Mouse (Mus musculus): ENCODE data around the gene Rab40b. TPM values are rescaled to one million over a fixed set of nuclear protein-coding genes. Genes with fewer than 3 reads are reported as not detected.

Rab40b gene
- polyA plus RNA-seq, 1 experiment from 2014 or later: 7.3 TPM

DNA sequence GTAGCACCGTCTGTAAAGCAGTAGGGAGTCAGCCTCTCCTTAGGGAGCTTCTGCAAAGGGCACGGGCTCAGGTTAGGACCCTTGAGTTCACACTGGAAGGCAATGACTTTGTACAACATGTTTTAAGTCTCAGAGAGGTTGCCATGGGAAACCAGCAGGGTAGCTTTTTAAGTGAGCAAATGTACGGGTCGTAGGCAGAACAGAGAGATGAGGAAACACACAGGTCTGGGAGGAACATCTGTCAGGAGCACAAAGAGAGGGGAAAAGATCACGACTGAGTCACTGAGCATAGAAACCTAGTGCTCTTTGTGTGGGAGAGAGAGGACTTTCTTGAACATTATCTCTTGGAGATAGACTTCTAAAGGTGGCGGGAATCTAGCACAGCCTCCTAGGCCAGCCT, 7.8 kb downstream of the Rab40b start:
- Histone ChIP-seq H3K4me2 (replicated peaks; ENCODE audit: low read depth, low read length) (no peak overlapping the region), H3K9ac (replicated peaks; ENCODE audit: low read depth, low read length) (no peak overlapping the region), H3K4me1 (ENCODE audit: control insufficient read depth, insufficient read depth, low read length) (no peaks in the 10 kb centered on the region), H3K36me3 (ENCODE audit: control insufficient read depth, insufficient read depth, low read length) (no peaks in the 10 kb centered on the region), H3K4me3 (ENCODE audit: low read depth, low read length) (no peak overlapping the region), H3K27me3 (ENCODE audit: control insufficient read depth, insufficient read depth, low read length) (no peaks in the 10 kb centered on the region), H3K9me3 (ENCODE audit: control insufficient read depth, low read depth, low read length) (no peaks in the 10 kb centered on the region), H3K27ac (ENCODE audit: low read length) (no peak overlapping the region)
- 58% methylated on average over 6 of the region's 6 CpGs for WGBS
- ATAC-seq (ENCODE audit: insufficient number of reproducible peaks, insufficient read depth, low FRiP score, low read depth): no peak

DNA sequence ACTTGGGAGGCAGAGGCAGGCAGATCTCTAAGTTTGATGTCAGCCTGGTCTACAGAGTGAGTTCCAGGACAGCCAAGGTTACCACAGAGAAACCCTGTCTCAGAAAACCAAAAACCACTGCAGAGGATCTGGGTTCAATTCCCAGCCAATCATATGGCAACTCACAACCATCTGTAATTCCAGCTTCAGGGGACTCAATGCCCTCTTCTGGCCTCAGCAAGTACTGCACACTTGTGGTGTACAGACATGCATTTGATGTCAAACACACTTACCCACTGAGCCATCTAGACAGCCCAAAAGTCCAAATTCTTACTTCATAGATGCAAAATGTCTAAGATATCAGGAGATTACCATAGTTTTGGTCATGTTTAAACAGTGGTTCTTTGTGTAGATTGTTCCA, 9.4 kb downstream of the Rab40b start:
- H3K4me3 ChIP-seq (ENCODE audit: low read depth, low read length): no peak overlapping the region
- H3K9ac ChIP-seq (replicated peaks; ENCODE audit: low read depth, low read length): no peak overlapping the region

DNA sequence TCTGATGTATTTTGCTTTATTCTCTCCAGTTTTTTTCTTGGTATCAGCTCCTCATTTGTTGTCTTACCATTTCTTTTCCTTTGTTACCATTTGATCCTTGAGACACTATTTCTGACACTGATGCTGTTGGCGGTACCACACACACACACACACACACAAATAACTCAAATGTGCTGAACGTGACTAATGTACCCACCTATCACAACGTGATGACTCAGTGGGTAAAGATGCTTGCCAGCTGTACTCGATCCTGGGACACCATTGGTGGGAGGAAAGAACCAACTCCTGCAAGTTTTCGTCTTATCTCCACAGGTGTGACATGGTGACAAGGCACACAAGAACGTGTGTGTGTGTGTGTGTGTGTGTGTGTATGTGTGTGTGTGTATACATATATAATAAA, 14.7 kb downstream of the Rab40b start:
- Histone ChIP-seq H3K27me3 (ENCODE audit: control insufficient read depth, insufficient read depth, low read length) (no peaks in the 10 kb centered on the region), H3K4me1 (ENCODE audit: control insufficient read depth, insufficient read depth, low read length) (no peaks in the 10 kb centered on the region), H3K9me3 (ENCODE audit: control insufficient read depth, low read depth, low read length) (no peaks in the 10 kb centered on the region), H3K4me3 (ENCODE audit: low read depth, low read length) (no peak overlapping the region), H3K4me2 (replicated peaks; ENCODE audit: low read depth, low read length) (no peak overlapping the region), H3K36me3 (ENCODE audit: control insufficient read depth, insufficient read depth, low read length) (no peaks in the 10 kb centered on the region), H3K27ac (ENCODE audit: low read length) (no peak overlapping the region), H3K9ac (replicated peaks; ENCODE audit: low read depth, low read length) (no peak overlapping the region)
- no peak for ATAC-seq (ENCODE audit: insufficient number of reproducible peaks, insufficient read depth, low FRiP score, low read depth)
- WGBS: 57% methylated on average over 6 of the region's 6 CpGs

More for the DNA sequence above, 9.4 kb downstream of the Rab40b start:
- Histone ChIP-seq H3K36me3 (ENCODE audit: control insufficient read depth, insufficient read depth, low read length) (no peaks in the 10 kb centered on the region), H3K4me2 (replicated peaks; ENCODE audit: low read depth, low read length) (no peak overlapping the region), H3K27ac (ENCODE audit: low read length) (no peak overlapping the region), H3K9me3 (ENCODE audit: control insufficient read depth, low read depth, low read length) (no peaks in the 10 kb centered on the region), H3K27me3 (ENCODE audit: control insufficient read depth, insufficient read depth, low read length) (no peaks in the 10 kb centered on the region), H3K4me1 (ENCODE audit: control insufficient read depth, insufficient read depth, low read length) (no peaks in the 10 kb centered on the region)
- ATAC-seq (ENCODE audit: insufficient number of reproducible peaks, insufficient read depth, low FRiP score, low read depth): no peak

DNA sequence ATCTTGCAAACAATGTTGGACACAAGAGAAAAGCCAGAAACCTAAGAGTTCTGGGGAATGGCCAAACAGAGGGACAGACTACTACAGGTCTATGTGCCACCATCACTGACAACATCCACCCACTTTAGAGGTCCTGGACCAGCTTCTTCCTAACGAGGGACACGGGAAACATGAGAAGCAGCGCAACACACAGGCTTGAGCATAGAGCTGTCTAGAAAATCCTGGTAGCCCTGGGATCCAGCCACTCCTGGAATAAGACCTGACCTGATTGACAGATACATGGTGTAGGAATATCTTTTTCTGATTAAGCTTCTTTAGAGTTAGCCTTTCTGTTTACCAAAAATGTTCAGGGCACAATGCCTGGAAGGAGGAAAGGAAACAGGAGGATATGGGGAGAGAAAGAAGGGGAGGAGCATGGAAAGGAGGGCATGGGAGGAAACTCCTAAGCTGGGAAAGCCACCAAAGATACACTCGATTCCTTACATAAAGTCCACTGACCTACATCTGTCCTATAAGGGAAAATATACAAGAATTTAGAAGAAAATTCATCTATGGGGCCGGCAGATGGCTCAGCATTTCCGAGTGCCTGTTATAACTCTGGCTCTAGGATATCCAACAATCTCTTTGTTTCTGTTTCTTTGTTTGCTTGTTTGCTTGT, 17.6 kb downstream of the Rab40b start:
- Histone ChIP-seq H3K27me3 (ENCODE audit: control insufficient read depth, insufficient read depth, low read length) (no peaks in the 10 kb centered on the region), H3K9me3 (ENCODE audit: control insufficient read depth, low read depth, low read length) (no peaks in the 10 kb centered on the region), H3K27ac (ENCODE audit: low read length) (no peak overlapping the region), H3K9ac (replicated peaks; ENCODE audit: low read depth, low read length) (no peak overlapping the region), H3K4me1 (ENCODE audit: control insufficient read depth, insufficient read depth, low read length) (no peaks in the 10 kb centered on the region), H3K36me3 (ENCODE audit: control insufficient read depth, insufficient read depth, low read length) (no peaks in the 10 kb centered on the region), H3K4me2 (replicated peaks; ENCODE audit: low read depth, low read length) (no peak overlapping the region), H3K4me3 (ENCODE audit: low read depth, low read length) (no peak overlapping the region)
- 74% methylated on average over 6 of the region's 6 CpGs for WGBS
- no peak for ATAC-seq (ENCODE audit: insufficient number of reproducible peaks, insufficient read depth, low FRiP score, low read depth)

- 62% methylated on average over 6 of the region's 6 CpGs for WGBS
- Histone ChIP-seq H3K9me3 (ENCODE audit: control insufficient read depth, low read depth, low read length) (no peaks in the 10 kb centered on the region), H3K27ac (ENCODE audit: low read length) (no peak overlapping the region), H3K36me3 (ENCODE audit: control insufficient read depth, insufficient read depth, low read length) (no peaks in the 10 kb centered on the region), H3K4me1 (ENCODE audit: control insufficient read depth, insufficient read depth, low read length) (no peaks in the 10 kb centered on the region), H3K4me3 (ENCODE audit: low read depth, low read length) (no peak overlapping the region), H3K9ac (replicated peaks; ENCODE audit: low read depth, low read length) (no peak overlapping the region), H3K27me3 (ENCODE audit: control insufficient read depth, insufficient read depth, low read length) (no peaks in the 10 kb centered on the region), H3K4me2 (replicated peaks; ENCODE audit: low read depth, low read length) (no peak overlapping the region)
- ATAC-seq (ENCODE audit: insufficient number of reproducible peaks, insufficient read depth, low FRiP score, low read depth): no peak
Measured at GRCm38 (mm10) chr11:121369622-121370021, 18.4 kb downstream of the Rab40b start.

- Histone ChIP-seq H3K4me1 (ENCODE audit: control insufficient read depth, insufficient read depth, low read length) (no peaks in the 10 kb centered on the region), H3K4me3 (ENCODE audit: low read depth, low read length) (no peak overlapping the region), H3K27me3 (ENCODE audit: control insufficient read depth, insufficient read depth, low read length) (no peaks in the 10 kb centered on the region), H3K9me3 (ENCODE audit: control insufficient read depth, low read depth, low read length) (no peaks in the 10 kb centered on the region), H3K9ac (replicated peaks; ENCODE audit: low read depth, low read length) (no peak overlapping the region), H3K27ac (ENCODE audit: low read length) (no peak overlapping the region), H3K4me2 (replicated peaks; ENCODE audit: low read depth, low read length) (no peak overlapping the region), H3K36me3 (ENCODE audit: control insufficient read depth, insufficient read depth, low read length) (no peaks in the 10 kb centered on the region)
- WGBS: 76% methylated on average over 1 of the region's 1 CpGs
- ATAC-seq (ENCODE audit: insufficient number of reproducible peaks, insufficient read depth, low FRiP score, low read depth): no peak
Measured at GRCm38 (mm10) chr11:121368731-121369130, 19.3 kb downstream of the Rab40b start.

GRCm38 (mm10) chr11:121367170-121367707, 20.8 kb downstream of the Rab40b start:
- Histone ChIP-seq H3K36me3 (ENCODE audit: control insufficient read depth, insufficient read depth, low read length) (no peaks in the 10 kb centered on the region), H3K9ac (replicated peaks; ENCODE audit: low read depth, low read length) (no peak overlapping the region), H3K9me3 (ENCODE audit: control insufficient read depth, low read depth, low read length) (no peaks in the 10 kb centered on the region), H3K27ac (ENCODE audit: low read length) (no peak overlapping the region), H3K4me1 (ENCODE audit: control insufficient read depth, insufficient read depth, low read length) (no peaks in the 10 kb centered on the region), H3K27me3 (ENCODE audit: control insufficient read depth, insufficient read depth, low read length) (no peaks in the 10 kb centered on the region), H3K4me3 (ENCODE audit: low read depth, low read length) (no peak overlapping the region), H3K4me2 (replicated peaks; ENCODE audit: low read depth, low read length) (no peak overlapping the region)
- ATAC-seq (ENCODE audit: insufficient number of reproducible peaks, insufficient read depth, low FRiP score, low read depth): no peak
- WGBS: 64% methylated on average over 5 of the region's 5 CpGs

DNA sequence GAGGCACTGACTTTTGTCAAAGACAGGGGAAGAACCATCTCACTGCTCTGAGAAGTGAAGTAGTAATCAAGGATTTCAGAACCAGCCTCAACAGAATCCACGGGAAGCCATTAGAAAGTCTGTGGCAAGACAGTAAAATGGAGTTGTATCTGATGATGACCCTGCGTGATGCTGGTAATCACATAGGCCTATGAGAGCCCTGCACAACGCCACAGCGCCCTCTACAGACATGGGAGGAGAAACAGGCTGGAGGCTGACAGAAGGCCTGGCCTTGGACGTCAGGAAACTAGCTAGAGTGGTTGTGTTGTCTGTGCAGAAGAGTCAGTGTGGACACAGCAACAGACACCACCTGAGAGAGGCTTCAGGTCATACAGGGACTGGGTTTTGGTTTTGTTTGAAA, 25.8 kb downstream of the Rab40b start:
- no peak for ATAC-seq (ENCODE audit: insufficient number of reproducible peaks, insufficient read depth, low FRiP score, low read depth)
- no peaks in the 10 kb centered on the region for H3K9me3 ChIP-seq (ENCODE audit: control insufficient read depth, low read depth, low read length)
- no peaks in the 10 kb centered on the region for H3K27me3 ChIP-seq (ENCODE audit: control insufficient read depth, insufficient read depth, low read length)
- H3K4me2 ChIP-seq (replicated peaks; ENCODE audit: low read depth, low read length): no peak overlapping the region
- H3K27ac ChIP-seq (ENCODE audit: low read length): no peak overlapping the region
- H3K9ac ChIP-seq (replicated peaks; ENCODE audit: low read depth, low read length): no peak overlapping the region
- WGBS: 39% methylated on average over 5 of the region's 5 CpGs
- no peaks in the 10 kb centered on the region for H3K36me3 ChIP-seq (ENCODE audit: control insufficient read depth, insufficient read depth, low read length)
- no peaks in the 10 kb centered on the region for H3K4me1 ChIP-seq (ENCODE audit: control insufficient read depth, insufficient read depth, low read length)
- no peak overlapping the region for H3K4me3 ChIP-seq (ENCODE audit: low read depth, low read length)
